In the genomic region with DNA sequence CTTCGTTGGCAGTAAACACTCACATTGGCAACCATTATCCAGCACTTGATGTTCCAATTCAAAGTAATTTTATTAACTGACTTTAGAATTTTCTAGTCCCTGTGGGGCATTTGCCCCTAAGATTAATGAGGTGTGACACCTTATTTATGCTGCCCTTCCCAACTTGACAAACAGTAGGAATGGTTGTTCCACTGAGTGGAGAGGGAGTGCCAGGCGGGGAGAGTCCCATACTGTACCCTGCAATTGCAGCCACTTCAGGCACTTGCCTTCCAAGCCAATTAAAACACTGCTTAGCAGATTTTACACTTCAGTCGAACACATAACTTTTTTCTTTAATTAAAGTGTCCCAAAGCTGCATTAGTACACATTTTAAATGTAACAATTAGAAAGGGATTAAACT, we compare ENCODE assay signal across 19 mouse cellular contexts.
A peak's percentile ranks its signal among the peaks of the same experiment; 100 is the strongest.
DNase-seq lines count a peak whose midpoint lies in the region; ATAC-seq lines count a peak whose summit lies in the region.
"Had no signal": no experiment of that assay in that cellular context is flagged by ENCODE, and none has a peak within 500 bp of the region (broad histone marks: within the 10 kb centered on the region; RNA-seq: fewer than 3 reads in every experiment).

No protein-coding gene starts in this region.

- H3K4me2 ChIP-seq in limb, embryonic 11.5 days (ENCODE audit: low read depth, severe bottlenecking): no peak overlapping the region
- H3K4me2 ChIP-seq in hindbrain, embryonic 14.5 days (replicated peaks): no peak overlapping the region
- no peak overlapping the region for H3K4me2 ChIP-seq in neural tube, embryonic 13.5 days
- H3K4me2 ChIP-seq: heart, embryonic 11.5 days; limb, embryonic 15.5 days had no signal

- DNase-seq in embryo, embryonic 10.5 days (ENCODE audit: low spot score): peak; percentile 23
- no peak for DNase-seq in embryo, embryonic 10 days (ENCODE audit: low spot score)
- DNase-seq in limb, embryonic 11.5 days (ENCODE audit: low spot score): peak; percentile 34
- DNase-seq in limb, embryonic 10.5 days (ENCODE audit: low spot score): no peak
- DNase-seq in hindbrain, embryonic 14.5 days (ENCODE audit: low spot score): no peak
- no peak for DNase-seq in cerebellum, adult 9-11 months
- DNase-seq: adrenal gland, postnatal 25 days; cerebellum, postnatal 36 days; gastrocnemius, postnatal 14 days; heart, postnatal 36 days; kidney, adult 11 months; lung, adult 18-20 months; lung, postnatal 36 days; right cerebral cortex, postnatal 4 days had no signal

- WGBS in limb, embryonic 11.5 days: 29% methylated on average over 3 of the region's 3 CpGs
- 54% methylated on average over 3 of the region's 3 CpGs for WGBS in limb, embryonic 10.5 days
- WGBS in hindbrain, embryonic 14.5 days: 35% methylated on average over 3 of the region's 3 CpGs
- WGBS in neural tube, embryonic 13.5 days: 32% methylated on average over 3 of the region's 3 CpGs

- no peak overlapping the region for H3K4me3 ChIP-seq in limb, embryonic 11.5 days (ENCODE audit: low read depth, low read length)
- no peak overlapping the region for H3K4me3 ChIP-seq in limb, embryonic 10.5 days
- H3K4me3 ChIP-seq in hindbrain, embryonic 14.5 days (replicated peaks; ENCODE audit: low read length): no peak overlapping the region
- H3K4me3 ChIP-seq in neural tube, embryonic 13.5 days: no peak overlapping the region
- H3K4me3 ChIP-seq: limb, embryonic 15.5 days had no signal

- no peaks in the 10 kb centered on the region for H3K36me3 ChIP-seq in limb, embryonic 11.5 days (ENCODE audit: control insufficient read depth, insufficient read depth, low read length)
- H3K36me3 ChIP-seq in limb, embryonic 10.5 days: no peaks in the 10 kb centered on the region
- no peaks in the 10 kb centered on the region for H3K36me3 ChIP-seq in hindbrain, embryonic 14.5 days (replicated peaks; ENCODE audit: control insufficient read depth, insufficient read depth)
- no peaks in the 10 kb centered on the region for H3K36me3 ChIP-seq in neural tube, embryonic 13.5 days
- H3K36me3 ChIP-seq: limb, embryonic 15.5 days had no signal

- no peak overlapping the region for H3K27ac ChIP-seq in limb, embryonic 11.5 days (replicated peaks; ENCODE audit: low read depth, low read length)
- H3K27ac ChIP-seq in limb, embryonic 10.5 days: no peak overlapping the region
- no peak overlapping the region for H3K27ac ChIP-seq in hindbrain, embryonic 14.5 days
- H3K27ac ChIP-seq in neural tube, embryonic 13.5 days (replicated peaks): no peak overlapping the region
- H3K27ac ChIP-seq: limb, embryonic 15.5 days had no signal

- no peak overlapping the region for H3K9ac ChIP-seq in limb, embryonic 11.5 days (ENCODE audit: low read length)
- no peak overlapping the region for H3K9ac ChIP-seq in hindbrain, embryonic 14.5 days
- no peak overlapping the region for H3K9ac ChIP-seq in neural tube, embryonic 13.5 days
- H3K9ac ChIP-seq: limb, embryonic 15.5 days had no signal

- H3K4me1 ChIP-seq in limb, embryonic 11.5 days (ENCODE audit: control insufficient read depth, insufficient read depth, low read length): no peaks in the 10 kb centered on the region
- no peaks in the 10 kb centered on the region for H3K4me1 ChIP-seq in limb, embryonic 10.5 days
- H3K4me1 ChIP-seq in hindbrain, embryonic 14.5 days (replicated peaks; ENCODE audit: control insufficient read depth, insufficient read depth, low read length): no peaks in the 10 kb centered on the region
- 0 out of 2 replicates have a peak, but pooled peaks cover 3% of the 10 kb centered on the region for H3K4me1 ChIP-seq in neural tube, embryonic 13.5 days (replicated peaks)
- H3K4me1 ChIP-seq: limb, embryonic 15.5 days had no signal

- no peaks in the 10 kb centered on the region for H3K9me3 ChIP-seq in limb, embryonic 11.5 days (ENCODE audit: control insufficient read depth, low read length)
- H3K9me3 ChIP-seq in limb, embryonic 10.5 days (replicated peaks): no peaks in the 10 kb centered on the region
- H3K9me3 ChIP-seq in hindbrain, embryonic 14.5 days (ENCODE audit: control insufficient read depth, low read length): no peaks in the 10 kb centered on the region
- H3K9me3 ChIP-seq in neural tube, embryonic 13.5 days: no peaks in the 10 kb centered on the region
- H3K9me3 ChIP-seq: limb, embryonic 15.5 days had no signal

- no peak for ATAC-seq in limb, embryonic 11.5 days (ENCODE audit: insufficient number of reproducible peaks, low FRiP score, low TSS enrichment, low read depth)
- ATAC-seq in hindbrain, embryonic 14.5 days (ENCODE audit: low FRiP score): peak; percentile 75
- peak; percentile 98 for ATAC-seq in neural tube, embryonic 13.5 days (ENCODE audit: low read depth)
- no peak for ATAC-seq in CD4-positive, CD25-positive, alpha-beta regulatory T cell, adult 4 months

- H3K27me3 ChIP-seq in limb, embryonic 11.5 days (ENCODE audit: control insufficient read depth, insufficient read depth, low read length): no peaks in the 10 kb centered on the region
- no peaks in the 10 kb centered on the region for H3K27me3 ChIP-seq in limb, embryonic 10.5 days (ENCODE audit: low read depth, poor library complexity, severe bottlenecking)
- no peaks in the 10 kb centered on the region for H3K27me3 ChIP-seq in hindbrain, embryonic 14.5 days (ENCODE audit: control insufficient read depth, insufficient read depth, low read length)
- no peaks in the 10 kb centered on the region for H3K27me3 ChIP-seq in neural tube, embryonic 13.5 days
- H3K27me3 ChIP-seq: CH12.LX; limb, embryonic 15.5 days had no signal

Comparison
In these comparisons a context has a peak if more than half of its experiments do, and no peak if none do; other contexts are left out.
1. DNase-seq: peak in embryo, embryonic 10.5 days (single experiment) and limb, embryonic 11.5 days (single experiment); none in embryo, embryonic 10 days (single experiment), limb, embryonic 10.5 days (single experiment), hindbrain, embryonic 14.5 days (single experiment) and cerebellum, adult 9-11 months (single experiment).
2. ATAC-seq: peak in hindbrain, embryonic 14.5 days (single experiment) and neural tube, embryonic 13.5 days (single experiment); none in limb, embryonic 11.5 days (single experiment) and CD4-positive, CD25-positive, alpha-beta regulatory T cell, adult 4 months (single experiment).